Mouse (Mus musculus) thymus, postnatal 10 days (tissue): ENCODE data around the gene Tnip3.

Experiments
- DNase-seq, 2 experiments: peaks; one replicate each; pipeline ENCODE4 v3.0.0; 2021; ENCODE audit warnings: low spot score in 2 of 2

The Tnip3 gene

DNA sequence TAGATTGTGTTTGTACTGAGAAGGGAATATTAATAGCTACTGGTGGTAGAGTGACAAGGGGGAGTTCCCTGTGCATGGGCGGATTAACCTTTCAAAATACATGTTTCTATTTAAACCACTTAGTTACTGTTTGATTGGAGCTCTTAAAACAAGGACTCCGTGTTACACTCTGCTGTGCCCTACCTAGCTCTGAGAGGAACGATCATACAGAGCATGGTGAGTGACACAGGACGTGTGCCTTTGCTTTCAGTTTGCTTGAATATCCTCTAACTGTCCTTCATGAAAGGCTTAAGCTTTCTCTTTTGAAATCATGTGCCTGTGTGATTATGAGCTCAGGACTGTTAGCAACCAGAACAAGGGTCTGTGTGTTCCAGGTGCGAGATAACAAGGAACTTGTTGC, at the start of gene Tnip3:
Gene Tnip3, plus strand, starts transcription at position 122 of the 400 bp plus-strand sequence.
- DNase-seq, result no peak

DNA sequence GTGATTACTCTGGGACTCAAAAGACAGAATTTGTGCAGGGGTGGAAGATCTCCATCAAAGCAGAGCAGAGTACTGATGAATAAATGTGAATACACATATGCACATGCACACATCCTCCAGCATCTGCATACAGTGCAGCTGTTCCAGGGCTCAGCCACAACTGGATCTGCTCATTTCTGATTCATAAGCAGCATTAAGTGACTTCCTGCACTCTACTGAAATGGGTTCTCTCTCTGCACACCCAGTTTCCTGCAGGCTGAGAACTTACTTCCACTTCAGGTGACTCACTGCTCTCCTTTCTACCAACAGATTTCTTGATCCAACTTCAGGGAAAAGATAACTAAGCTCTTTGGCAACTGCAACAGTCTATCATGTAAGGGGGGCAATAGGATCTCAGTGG, 26.3 kb upstream of the Tnip3 start:
- DNase-seq, result no peak

DNA sequence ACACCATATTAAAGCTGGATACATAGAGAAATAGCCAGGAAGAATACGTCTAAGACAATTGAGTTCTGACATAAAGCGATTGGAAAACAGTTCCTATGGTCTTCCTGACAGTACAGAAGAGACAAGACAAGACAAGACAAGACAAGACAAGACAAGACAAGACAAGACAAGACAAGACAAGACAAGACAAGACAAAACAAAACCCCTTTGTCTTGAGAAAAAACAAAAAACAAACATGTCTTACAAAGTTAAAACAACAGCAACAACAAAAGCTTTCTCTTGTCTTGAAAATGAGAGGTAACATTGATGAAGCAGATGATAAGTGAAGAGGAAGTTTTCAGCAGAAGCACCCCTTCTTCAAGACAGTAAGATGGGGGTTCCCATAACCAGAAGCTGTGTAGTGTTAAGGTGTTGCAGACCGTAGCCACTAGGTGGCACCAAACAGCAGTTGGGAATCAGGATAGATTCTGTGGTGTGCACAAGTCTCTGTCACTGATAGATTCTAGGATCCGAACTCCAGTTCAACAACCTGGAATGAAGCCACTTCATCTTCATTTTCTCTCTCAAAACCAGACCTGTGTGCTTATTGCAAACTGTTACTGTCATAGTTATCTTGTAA, 15.0 kb upstream of the Tnip3 start:
- peak; percentile 40 to 76 for DNase-seq

DNA sequence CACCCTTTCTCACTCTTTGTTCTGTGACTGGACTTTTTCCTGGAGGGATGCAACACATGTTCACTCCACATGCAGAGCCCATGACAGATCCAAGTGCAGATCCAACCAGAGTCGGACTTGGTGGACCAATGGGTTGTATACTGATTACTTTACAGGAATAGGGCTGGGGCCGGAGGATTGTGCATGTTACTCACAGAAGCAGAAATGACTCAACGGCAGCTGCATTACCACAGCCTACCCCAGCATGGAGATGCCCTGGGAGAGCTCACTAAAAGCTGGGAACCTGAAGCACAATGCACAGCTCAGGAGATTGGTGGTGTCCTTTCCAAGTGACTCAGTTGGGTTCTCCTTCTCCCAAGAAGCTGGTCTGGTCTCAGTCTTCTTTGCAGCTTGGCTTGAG, 11.3 kb upstream of the Tnip3 start:
- no peak for DNase-seq

DNA sequence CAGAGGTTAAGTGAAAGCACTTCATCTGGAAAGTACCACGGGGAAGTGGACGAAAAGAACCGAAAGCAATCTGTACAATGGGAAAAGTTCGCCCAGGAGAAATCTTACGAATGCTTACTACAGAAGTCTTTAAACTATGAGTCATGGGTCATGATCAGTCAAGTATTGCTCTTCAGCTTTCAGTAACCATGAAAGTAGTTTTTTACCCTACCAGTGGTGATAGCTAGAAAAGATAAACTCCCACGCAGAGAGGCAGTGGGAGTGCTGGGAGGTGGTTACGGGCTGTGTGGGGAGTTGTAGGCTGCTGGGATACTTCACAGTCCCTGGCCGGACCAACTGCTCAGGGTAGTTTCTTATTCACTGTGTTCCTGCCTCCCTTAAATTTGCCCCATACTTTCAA, 8.4 kb upstream of the Tnip3 start:
- no peak for DNase-seq

DNA sequence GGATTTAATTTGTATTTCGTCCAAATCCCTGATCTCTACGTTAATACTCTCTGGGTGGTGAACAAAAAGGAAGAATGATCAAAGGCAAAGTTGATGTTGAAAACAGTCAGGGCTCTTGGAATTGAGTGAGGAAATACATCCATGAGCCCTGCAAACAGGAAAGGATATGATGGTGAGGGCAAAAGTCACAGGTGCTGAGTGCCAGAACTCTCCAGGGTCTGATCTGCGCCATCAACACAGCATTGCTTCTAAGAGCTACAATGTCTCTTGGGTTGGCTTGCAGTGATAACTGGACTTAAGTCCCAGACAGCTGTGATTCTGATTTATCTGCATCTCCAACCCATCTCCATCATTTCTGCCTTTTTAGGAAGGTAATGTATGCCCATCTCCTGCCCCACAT, 4.3 kb upstream of the Tnip3 start:
- no peak for DNase-seq

DNA sequence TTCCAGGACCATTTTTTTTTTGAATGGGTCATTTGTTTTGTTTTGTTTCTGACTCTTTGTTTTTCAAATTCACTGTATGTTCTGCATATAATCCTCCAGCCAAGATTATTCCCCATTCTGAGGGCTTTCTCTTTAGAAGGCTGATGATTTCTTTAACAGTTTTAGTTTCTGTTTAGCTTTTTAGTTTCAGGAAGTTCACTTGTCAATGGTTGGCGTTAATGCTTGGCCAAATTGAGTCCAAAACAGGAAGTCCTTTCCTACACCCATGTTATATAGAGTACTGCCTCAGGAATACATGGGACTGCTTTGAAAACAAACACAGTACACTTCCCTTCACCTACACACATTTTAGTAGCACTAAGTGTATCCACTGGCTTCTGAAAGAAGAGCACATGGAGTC, 2.8 kb downstream of the Tnip3 start:
- DNase-seq, result no peak

DNA sequence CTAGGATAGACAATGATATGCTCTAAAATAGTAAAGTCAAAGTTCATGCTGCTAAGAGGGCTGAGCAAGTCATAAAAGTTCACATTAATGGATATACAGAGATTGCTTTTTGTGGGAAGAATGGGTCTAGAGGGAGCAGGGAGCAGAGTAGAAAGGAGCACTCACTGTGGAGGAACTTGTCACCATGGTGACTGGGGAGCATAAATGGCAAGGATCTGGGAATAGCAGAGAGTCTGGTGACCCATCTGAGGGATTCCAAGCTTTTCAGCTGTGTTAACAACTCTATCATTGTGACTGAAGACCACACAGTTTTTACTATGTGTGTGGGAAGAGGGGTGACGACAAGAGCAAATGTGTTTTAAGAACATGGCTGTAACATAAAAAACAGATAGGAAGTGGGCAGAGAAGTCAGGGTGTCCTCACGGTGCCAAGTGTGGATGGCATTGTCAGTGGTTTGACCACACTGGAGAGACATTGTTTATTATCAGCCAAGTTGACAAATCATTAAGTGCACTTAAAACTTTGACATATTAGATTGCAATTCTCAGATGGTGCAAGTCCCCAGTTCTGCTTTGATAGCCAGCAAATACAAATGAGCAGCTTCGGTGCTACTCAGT, 6.2 kb downstream of the Tnip3 start:
- no peak for DNase-seq

DNA sequence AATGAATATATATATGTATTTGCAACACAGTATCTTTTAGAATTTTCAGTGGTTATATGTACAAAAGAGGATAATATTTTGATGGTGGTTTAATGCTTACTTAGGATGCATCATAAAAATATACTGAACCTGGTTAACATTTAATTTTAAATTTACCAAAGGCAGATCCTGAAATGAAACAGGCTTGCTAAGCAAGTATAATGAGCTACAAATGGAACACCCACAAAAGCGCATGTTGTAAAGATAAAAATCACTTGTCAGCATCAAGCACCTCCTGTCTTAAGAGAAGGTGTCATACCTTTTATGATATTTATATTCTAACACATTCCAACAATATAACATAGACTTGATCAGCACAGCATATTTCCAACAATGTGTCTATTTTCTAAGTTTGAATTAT, 8.6 kb downstream of the Tnip3 start:
- DNase-seq, result no peak

DNA sequence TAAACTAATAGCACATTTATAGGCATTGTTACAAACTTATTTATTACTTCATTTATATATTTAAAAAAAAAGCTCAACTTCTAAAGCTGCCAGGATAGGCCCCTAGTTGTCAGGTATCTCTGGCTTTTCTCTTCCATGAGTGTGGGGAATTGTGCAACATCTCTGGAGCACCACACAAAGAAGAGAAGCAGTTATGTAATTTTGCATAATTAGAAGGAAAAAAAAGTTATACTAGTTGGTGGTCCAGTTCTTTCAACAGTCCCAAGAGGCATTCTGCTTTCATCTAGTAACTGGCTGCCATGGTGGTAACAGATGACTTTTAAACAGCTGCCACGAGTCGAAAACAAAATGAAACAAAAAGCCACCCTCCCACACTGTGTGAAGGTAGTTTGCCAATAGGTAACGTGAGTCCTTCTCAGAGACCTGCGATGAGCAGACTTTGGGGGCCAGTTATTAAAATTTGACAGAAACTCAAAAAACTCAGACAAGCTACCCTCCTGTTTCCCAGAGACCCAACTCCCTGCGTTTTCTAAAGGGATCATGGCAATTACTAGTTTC, 12.3 kb downstream of the Tnip3 start:
- DNase-seq, result no peak

DNA sequence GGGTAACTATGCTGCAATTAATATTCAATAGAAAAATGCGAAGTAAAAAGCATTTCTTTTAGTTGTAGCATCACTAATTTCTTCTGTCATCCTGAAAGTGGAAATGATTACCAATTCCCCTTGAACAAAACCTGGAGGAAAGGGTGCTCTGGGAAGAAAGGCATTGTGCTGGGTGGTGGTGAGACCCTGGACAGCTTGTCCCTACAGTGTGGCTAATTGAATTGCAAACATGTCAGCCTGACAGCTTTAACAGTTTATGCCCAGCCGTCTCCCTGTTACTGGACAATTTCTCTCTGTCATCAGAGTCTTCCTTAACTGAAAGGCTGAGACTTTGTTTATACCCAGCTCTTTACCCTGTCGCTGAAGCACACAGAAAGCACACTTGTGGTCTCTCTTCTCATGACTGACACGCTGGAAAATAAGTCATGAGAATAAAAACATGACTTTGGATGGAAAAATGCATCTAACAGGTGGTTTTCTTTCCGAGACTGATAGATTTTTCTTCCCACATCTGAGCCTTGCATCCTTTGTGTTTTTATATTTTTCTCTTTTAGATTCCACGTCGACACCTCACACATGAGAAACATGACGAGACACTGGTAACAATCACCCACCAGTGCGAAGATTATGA, 13.0 kb downstream of the Tnip3 start:
- DNase-seq, result no peak

DNA sequence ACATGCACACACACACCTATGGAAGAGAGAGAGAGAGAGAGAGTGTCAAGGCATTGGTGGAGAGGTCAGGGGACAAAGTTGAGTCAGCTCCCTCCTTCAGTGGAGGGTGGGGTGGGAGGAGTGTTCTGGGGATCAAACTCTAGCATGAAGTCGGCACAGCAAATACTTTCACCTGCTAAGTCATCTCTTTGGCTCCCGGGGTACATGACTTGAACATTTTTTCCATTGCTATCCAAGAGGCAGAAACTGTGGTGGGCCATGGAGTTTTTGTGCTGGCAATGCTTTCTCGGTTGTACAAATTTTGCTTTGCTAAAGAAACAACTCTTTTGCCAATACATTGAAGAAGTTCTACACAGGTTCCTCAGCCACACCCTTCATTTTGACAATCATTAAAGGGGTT, 13.8 kb downstream of the Tnip3 start:
- DNase-seq, result no peak

DNA sequence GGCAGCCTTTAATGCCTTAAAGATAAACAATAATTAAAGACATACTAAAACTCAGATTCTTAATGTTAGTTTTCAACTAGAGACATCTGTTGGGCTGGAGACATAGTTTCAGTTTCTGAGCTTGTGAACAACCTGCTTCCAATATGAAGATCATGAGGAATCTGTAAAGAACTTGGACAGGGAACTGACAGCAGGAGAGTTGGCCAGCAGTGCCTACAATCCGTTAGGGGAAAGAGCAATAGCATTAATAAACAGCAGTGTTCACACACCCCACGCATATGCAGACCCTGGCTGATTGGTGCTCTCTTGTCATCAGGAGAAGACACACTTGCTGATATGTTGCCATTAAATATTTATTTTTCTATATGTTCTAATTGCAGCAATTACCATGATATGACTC, 15.0 kb downstream of the Tnip3 start:
- no peak for DNase-seq

DNA sequence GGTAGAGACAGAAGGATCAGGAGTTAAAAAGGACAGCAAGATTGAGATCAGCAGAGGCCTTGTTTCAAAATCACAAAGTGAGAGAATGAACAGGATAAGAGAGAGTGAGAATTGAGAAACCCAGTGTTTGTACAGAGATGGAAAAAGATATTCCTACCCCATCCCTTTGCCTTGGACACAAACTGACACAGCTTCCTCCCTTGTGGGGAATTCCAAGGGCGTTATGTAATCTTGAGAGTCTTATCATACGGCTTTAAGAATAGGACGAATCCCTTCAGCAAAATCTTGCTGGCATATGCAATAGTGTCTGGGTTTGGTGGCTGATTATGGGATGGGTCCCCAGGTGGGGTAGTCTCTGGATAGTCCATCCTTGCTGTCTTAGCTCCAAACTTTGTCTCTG, 16.0 kb downstream of the Tnip3 start:
- DNase-seq, result no peak

DNA sequence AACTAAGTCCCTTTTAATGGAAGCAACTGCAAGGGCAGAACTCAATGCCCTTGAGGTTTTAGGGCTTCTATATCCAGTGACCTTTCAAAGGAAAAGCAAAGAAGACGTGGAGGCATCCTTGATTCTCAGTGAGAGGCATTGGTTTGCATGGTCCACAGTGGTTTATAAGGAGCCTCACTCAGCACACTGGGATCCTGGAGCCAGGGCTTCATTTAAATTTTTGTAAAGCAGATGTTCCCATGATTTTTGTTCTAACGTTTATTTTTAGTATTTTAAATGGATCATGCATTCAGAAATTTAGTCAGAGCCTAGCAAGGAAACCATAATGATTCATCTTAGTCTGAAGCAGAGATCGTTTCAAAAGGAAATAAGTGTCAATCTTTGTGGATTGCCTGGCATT, 17.3 kb downstream of the Tnip3 start:
- no peak for DNase-seq

DNA sequence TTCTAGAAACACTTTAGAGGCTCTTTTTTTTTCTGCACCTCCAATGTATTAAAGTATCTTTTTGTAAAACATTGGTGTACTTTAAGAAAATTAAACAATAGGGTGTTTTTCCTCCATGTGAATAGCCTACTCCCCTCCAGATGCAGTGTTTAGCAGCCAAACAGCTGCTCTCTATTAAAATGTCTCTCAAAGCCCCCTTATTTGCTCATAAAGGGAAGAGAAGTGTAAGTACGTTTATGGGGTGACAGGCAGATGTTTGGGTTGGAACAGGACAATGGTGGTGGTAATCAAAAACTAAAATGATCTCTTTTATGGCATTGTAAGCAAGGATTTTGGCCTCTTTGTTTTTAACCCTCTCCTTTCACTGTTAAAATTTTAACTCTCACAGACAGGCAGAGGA, 17.8 kb downstream of the Tnip3 start:
- no peak for DNase-seq

DNA sequence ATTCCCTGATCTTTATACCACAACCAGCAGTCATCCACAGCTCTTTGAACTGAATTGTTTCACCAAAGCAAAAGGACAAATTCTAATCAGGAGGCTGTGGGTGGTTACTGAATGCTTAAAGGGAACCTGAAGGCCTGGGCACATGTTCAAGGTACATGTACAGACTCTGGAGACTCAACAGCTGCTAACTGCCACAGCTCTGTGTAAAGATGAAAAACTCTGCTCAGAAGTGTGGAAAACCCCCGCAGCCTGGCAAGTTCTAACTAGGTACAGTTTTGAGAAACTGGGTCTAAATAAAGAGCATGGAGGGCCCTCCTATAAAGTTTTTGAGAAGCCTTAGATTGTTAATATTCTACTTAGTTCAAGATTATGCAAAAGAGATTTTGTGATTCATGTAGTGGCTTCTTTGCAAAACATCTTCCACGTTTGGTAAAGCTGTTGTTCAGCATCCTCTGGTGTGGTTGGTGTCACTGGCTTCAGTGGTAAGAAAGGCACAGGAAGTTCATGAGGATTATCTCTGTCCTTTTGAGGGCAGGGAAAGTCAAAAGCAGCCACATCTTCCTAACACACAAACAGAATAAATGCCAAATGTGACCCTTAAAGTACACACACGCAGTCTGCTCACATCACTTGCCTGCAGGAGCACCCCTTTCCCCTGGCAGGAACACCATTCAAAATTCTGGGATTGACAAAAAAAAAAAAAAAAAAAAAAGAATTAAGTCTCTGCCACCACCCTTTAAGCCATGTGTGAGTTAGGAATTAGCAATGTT, 39.0 kb downstream of the Tnip3 start:
- no peak for DNase-seq

DNA sequence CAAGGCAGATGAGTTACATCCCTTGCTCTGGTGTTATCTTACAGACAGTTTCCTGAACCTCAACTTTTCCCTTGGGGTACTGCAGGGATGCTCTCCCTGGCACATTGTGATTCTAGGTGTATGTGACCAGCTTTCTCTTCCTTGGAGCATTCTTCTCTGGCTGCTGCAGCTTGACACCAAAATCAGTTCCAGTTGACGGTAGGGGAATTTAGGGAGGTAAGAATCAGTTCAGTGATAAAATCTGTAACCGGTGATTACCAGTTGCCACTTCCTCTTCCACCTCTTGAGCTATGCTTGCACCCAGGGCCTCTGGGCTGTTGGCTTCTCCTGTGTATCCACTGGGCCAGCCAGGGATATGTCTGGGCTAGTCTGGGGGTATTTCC, 39.5 kb downstream of the Tnip3 start:
- DNase-seq, result no peak

DNA sequence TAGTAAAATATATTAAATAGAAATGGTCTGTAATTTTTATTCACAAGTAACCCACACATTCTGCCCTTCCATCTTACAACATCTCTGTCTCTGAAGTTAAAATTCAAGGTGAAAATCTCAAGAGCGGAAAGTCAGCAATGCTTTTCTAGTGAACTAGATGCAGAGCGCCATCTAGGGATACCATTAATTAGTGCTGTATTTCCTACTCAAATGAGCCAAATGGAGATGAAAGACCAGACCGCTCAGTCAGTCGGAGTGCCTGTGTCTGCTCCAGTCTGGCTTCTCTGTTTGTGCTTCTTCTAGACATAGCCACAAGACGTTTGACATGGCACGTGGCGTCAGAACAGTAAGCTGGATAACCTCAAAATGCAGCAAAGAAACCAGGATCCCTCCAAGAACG, 44.6 kb downstream of the Tnip3 start:
- peak; percentile 12 to 72 for DNase-seq

DNA sequence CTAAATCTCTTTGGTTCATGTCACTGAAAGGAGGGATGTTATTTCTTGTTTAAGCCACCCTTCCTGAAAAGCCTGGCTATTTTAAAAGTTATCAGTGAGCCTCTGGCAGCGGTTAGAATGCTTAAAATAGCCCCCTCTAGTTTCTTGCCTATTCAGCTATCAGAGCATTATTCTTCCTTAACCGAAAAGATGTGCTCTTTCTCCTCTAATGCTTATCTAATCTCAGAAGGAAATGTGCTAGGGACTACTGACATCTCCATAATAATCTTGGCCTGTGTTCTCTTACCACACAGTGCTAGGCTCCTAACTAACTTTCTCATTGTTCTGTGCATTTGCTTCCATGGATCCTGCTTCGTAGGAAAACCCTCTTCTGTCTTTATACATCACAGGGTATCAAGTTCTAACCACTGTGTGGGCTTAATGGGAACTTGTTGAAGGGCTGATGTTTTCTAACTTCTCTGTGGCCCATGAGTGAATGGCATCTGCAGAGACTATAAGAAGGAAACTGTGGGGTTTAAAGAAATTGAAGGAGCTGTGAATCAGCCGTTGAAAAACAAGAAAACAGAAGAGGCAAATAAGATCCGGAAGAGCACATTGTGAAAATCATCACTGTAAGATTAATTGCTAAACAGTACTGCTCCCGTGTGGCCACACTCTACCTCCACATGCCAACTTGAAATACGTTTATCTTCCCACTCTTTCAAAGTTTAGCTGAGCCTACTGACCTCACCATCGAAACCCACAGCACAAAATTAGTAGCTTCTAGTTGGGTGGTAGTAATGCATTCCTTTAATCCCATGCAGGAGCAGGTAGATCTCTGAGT, 53.2 kb downstream of the Tnip3 start:
- DNase-seq, result no peak

DNA sequence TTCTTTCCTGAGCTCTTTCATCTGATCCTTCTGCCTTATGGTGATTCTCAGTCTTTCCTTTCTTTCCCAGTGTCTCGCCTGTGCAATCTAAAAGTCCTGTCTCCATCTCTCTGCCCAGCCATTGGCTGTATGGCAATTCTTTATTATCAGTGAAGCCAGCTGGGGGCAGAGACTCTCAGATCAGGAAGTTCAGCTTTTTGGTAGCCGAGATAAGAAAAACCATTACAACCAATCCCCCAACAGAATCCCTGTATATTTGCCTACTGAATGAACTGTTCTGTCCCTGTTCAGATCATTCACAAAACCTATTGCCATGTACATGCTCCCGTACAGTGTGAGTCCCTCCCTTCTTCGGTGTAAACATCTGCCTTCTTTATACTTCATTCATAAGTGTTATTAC, 57.9 kb downstream of the Tnip3 start:
- no peak for DNase-seq

DNA sequence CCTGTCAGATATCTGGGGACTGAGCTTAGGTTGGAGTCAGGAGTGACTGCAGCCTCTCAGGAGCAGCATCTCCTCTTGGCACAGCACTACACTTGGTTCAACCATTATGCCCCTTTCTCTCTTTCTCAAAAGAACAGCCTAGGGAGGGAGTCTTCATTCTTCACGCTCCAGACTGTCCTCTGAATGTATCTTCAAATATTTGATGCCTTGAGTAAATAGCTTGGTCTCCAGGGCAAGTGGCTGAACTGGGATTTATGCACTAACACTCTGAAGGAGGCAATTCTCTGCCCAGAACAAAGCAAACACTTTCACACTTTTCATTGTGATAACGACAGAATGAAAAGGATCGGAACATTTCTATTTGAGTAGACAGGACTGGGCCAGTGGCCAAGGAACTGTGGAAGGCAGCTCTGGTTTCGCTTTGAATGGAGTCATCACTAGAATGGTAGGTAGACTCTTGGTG, 59.8 kb downstream of the Tnip3 start:
- DNase-seq, result no peak
